Mouse (Mus musculus): ENCODE results near the gene Kcnk2.

- no peak for TF ChIP-seq POLR2A (IDR thresholded peaks at IDR 0.05; ENCODE audit: borderline replicate concordance, low read depth, low read length)
- TF ChIP-seq CTCF (IDR thresholded peaks at IDR 0.05; ENCODE audit: low read depth, low read length): no peak
Measured at GRCm38 (mm10) chr1:189214477-189214876, 187.6 kb downstream of the Kcnk2 start.

All from bone marrow macrophage, adult 2 months (primary cell).